Mouse (Mus musculus): ENCODE data around the gene Clp1. TPM values are rescaled to one million over a fixed set of nuclear protein-coding genes. Genes with fewer than 3 reads are reported as not detected.
A peak's percentile ranks its signal among the peaks of the same experiment; 100 is the strongest.
"Not testable (repeated sequence)": the region's sequence is repeated elsewhere in the genome, so short reads cannot be mapped to it uniquely, and the experiment has no call there.

Clp1 gene
- polyA plus RNA-seq, 1 experiment, result 13.7 TPM

DNA sequence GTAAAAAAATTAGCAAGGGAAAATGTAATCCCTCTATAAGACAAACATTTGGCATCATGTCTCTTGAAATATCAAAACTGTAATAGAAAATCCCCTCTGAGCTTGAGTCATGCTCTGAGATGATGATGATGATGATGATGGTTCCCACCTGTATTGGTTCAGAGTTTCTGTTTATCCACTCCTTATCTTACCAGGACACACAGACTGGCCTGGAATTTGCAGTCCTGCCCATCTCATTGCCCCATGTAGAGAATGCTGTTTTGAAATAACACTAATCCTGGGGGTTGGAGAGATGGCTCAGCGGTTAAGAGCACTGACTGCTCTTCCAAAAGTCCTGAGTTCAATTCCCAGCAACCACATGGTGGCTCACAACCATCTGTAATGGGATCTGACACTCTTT, 5.2 kb upstream of the Clp1 start:
- Histone ChIP-seq H3K4me1 (ENCODE audit: control insufficient read depth, insufficient read depth, insufficient read length, low read length) (no peaks in the 10 kb centered on the region; the same call in 1 of the 2 replicates), H3K4me3 (ENCODE audit: insufficient read depth, low read depth, low read length) (no peak overlapping the region), H3K27ac (replicated peaks; ENCODE audit: low read depth, low read length) (no peak overlapping the region)

DNA sequence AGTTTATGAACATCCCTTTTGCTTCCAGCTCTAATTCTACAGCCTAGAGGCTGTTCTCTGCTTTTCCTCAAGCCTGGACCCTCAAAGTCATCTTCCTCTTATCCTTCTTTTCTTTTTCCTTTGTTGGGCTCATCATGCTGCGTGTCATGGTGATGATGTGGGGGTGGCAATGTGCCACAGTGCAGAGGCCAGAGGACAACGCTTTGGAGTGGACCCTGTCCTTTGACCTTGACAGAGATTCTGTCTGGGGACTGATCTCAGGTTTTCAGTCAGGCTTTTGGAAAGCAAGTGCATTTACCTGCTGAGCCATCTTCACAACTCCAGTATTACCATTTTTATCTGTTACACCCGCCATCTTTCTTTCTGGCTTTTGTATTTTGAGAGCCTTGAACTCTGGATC, 4.1 kb upstream of the Clp1 start:
- H3K27ac ChIP-seq (replicated peaks; ENCODE audit: low read depth, low read length), result no peak overlapping the region
- H3K4me1 ChIP-seq (ENCODE audit: control insufficient read depth, insufficient read depth, insufficient read length, low read length), result no peaks in the 10 kb centered on the region; the same call in 1 of the 2 replicates
- no peak overlapping the region for H3K4me3 ChIP-seq (ENCODE audit: insufficient read depth, low read depth, low read length)

DNA sequence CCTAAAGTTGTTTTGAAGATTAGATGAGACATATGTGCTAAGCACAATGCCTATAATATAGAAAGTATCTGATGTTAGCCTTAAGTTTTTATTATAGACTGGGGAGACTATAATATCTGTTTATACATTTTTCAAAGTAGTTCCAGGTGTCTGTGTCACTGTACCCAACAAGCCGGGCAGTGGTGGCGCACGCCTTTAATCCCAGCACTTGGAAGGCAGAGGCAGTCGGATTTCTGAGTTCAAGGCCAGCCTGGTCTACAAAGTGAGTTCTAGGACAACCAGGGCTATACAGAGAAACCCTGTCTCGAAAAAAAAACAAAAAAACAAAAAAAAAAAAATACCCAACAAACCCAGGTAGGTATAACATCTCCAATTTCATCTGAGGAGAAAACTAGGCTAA, 1.0 kb upstream of the Clp1 start:
- H3K4me1 ChIP-seq (ENCODE audit: control insufficient read depth, insufficient read depth, insufficient read length, low read length); H3K4me3 ChIP-seq (ENCODE audit: insufficient read depth, low read depth, low read length); H3K27ac ChIP-seq (replicated peaks; ENCODE audit: low read depth, low read length): not testable (repeated sequence)

DNA sequence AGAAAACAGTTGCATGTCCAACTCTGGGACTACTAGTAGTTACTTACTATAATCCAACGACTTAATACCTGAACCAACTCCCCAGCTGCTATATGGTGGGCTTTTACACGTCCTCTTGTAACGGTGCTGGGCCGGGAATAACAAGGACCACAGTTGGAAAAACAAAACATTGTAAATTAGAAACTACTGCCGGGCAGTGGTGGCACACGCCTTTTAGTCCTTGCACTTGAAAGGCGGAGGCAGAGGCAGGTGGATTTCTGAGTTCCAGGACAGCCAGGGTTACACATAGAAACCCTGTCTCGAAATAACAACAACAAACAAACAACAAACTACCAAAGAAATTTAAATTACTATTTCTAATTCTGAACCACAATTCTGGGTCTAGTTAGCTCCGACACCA, 434 bp downstream of the Clp1 start:
- H3K27ac ChIP-seq (replicated peaks; ENCODE audit: low read depth, low read length), result peak overlapping the region; percentile 58
- H3K4me1 ChIP-seq (ENCODE audit: control insufficient read depth, insufficient read depth, insufficient read length, low read length), result peaks cover 6% of the 10 kb centered on the region
- peak overlapping the region; percentile 71 for H3K4me3 ChIP-seq (ENCODE audit: insufficient read depth, low read depth, low read length)

DNA sequence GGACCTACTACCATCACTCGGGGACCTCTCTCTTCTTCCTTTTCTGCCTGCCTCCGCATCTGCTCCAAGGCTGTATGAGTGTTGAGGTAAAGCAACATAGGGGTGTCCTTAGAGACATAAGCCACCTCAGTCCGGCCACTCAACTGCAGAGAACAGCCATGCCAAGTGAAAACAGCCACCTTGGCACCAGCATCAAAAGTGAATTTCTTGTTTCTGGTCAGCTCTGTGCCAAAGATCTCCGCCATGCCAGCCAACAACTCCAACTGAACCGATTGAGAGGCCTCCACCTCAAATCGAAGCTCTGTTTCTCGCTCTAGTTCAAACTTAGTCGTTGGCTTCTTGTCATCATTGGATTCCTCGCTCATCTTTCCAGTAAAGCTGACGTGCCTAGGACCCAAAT, 1.4 kb downstream of the Clp1 start:
- Histone ChIP-seq H3K27ac (replicated peaks; ENCODE audit: low read depth, low read length) (no peak overlapping the region), H3K4me1 (ENCODE audit: control insufficient read depth, insufficient read depth, insufficient read length, low read length) (peaks cover 6% of the 10 kb centered on the region), H3K4me3 (ENCODE audit: insufficient read depth, low read depth, low read length) (peak overlapping the region; percentile 71)

DNA sequence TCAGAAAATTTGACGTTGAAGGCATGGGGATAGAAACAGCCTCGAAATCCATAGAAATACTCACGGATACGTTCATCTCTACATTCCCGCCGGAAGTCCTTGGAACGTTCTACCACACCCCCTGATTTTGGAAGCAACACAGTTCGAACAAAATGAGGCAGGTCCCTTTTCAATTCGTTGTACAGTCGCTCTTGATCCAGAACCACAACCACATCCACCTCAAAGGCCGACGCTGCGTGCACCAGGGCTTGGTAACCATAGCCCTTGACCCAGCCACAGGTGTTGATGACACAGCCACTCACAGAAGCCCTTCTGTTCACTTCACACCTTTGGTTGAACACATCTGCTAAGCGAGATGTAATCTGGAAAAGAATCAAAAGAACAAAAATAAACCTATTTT, 3.3 kb downstream of the Clp1 start:
- Histone ChIP-seq H3K4me3 (ENCODE audit: insufficient read depth, low read depth, low read length) (no peak overlapping the region), H3K27ac (replicated peaks; ENCODE audit: low read depth, low read length) (no peak overlapping the region), H3K4me1 (ENCODE audit: control insufficient read depth, insufficient read depth, insufficient read length, low read length) (peaks cover 6% of the 10 kb centered on the region)

DNA sequence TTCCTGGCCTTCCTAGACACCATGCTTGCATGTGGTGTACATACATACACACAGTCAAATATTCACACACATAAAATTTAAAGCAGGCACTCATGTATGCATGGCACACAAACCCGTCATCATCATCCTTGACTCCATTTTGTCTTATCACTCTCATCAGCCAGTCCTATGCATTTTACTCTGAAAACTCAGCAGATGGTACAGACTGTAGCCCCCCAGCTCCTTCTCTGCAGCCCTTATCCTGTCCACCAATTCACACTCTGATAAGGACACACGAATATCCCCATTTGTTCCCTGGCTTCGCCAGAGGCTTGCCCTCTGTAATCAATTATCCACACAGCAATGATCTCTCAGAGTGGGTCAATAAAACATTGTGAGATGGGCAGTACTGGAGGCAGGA, 6.0 kb downstream of the Clp1 start:
- Histone ChIP-seq H3K27ac (replicated peaks; ENCODE audit: low read depth, low read length) (no peak overlapping the region), H3K4me1 (ENCODE audit: control insufficient read depth, insufficient read depth, insufficient read length, low read length) (peaks cover 6% of the 10 kb centered on the region), H3K4me3 (ENCODE audit: insufficient read depth, low read depth, low read length) (no peak overlapping the region)

DNA sequence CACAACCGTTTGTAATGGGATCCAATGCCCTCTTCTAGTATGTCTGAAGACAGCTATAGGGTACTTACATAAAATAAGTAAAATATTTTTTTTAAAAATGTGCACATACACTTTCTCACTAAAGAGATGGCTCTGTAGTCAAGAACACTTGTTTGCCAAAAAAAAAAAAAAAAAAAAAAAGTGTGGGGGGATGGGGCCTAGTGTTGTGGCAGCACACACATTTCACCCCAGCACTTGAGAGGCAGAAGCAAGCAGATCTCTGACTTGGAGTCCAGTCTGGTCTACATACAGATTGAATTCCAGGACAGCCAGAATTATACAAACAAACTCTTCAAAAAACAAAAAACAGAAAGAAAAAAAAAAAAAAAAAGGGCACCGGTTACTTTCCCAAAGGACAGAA, 6.4 kb downstream of the Clp1 start:
- peaks cover 5% of the 10 kb centered on the region for H3K4me1 ChIP-seq (ENCODE audit: control insufficient read depth, insufficient read depth, insufficient read length, low read length)
- H3K27ac ChIP-seq (replicated peaks; ENCODE audit: low read depth, low read length), result no peak overlapping the region
- no peak overlapping the region for H3K4me3 ChIP-seq (ENCODE audit: insufficient read depth, low read depth, low read length)

DNA sequence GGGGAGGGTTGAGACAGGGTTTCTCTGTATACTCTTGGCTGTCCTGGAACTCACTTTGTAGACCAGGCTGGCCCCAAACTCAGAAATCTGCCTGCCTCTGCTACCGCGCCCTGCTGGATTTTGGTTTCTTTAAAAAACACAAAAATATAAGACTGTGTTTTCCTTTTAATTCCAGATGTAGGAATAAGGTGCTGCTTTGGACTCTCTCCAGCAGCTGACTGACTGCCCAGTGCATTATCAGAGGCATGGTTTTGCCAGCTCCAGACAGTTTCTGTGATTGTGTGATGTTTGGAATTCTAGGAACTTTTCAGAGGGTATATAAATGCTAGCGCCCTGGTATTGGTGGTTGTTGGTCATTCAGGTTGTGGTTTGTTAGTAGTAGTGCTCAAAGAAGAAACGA, 9.8 kb downstream of the Clp1 start:
- peaks cover 3% of the 10 kb centered on the region; the same call in 1 of the 2 replicates for H3K4me1 ChIP-seq (ENCODE audit: control insufficient read depth, insufficient read depth, insufficient read length, low read length)
- no peak overlapping the region for H3K4me3 ChIP-seq (ENCODE audit: insufficient read depth, low read depth, low read length)
- H3K27ac ChIP-seq (replicated peaks; ENCODE audit: low read depth, low read length), result no peak overlapping the region

DNA sequence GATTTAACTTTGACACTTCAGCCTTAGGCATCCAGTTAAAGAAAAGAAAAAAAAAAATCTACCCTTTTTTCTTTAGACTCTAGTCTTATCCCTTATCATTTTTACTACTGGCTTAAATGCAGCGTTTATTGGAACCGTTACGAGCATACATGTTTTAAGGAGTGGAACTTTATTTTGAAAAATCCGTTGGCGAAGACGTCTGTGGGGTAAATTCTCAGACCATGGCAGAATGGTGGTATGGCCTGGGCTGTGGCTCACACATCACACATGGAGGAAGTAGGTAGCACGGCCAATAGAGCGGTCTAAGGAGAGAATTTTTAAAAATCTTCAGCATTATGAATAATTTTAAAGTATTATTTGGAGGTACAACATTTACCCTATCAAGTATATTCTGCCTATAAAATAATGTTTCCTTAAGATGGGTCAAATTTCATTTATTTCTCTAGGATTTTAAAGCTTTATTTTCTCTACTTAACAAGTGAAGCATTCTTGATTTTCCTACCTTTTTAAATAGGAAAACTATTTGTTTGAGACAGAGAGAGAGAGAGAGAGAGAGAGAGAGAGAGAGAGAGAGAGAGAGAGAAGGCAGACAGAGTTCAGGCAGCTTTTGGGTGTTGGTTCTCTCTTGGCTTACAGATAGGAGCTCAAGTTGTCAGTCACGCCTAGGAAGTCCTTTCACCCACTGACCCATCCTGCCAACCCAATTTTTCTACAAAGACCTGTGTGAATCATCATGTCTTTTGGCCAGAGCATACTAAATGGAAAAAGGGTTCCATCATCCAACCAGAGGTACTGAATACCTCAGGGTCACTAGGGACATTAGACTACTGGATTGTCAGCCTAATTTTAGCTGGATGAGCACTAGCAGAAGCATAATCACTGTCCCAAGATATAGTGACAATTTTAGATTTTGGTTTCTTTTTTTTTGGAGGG, 10.5 kb downstream of the Clp1 start:
- Histone ChIP-seq H3K27ac (replicated peaks; ENCODE audit: low read depth, low read length) (peak overlapping the region; percentile 92), H3K4me3 (ENCODE audit: insufficient read depth, low read depth, low read length) (peak overlapping the region; percentile 72), H3K4me1 (ENCODE audit: control insufficient read depth, insufficient read depth, insufficient read length, low read length) (peaks cover 3% of the 10 kb centered on the region; the same call in 1 of the 2 replicates)

DNA sequence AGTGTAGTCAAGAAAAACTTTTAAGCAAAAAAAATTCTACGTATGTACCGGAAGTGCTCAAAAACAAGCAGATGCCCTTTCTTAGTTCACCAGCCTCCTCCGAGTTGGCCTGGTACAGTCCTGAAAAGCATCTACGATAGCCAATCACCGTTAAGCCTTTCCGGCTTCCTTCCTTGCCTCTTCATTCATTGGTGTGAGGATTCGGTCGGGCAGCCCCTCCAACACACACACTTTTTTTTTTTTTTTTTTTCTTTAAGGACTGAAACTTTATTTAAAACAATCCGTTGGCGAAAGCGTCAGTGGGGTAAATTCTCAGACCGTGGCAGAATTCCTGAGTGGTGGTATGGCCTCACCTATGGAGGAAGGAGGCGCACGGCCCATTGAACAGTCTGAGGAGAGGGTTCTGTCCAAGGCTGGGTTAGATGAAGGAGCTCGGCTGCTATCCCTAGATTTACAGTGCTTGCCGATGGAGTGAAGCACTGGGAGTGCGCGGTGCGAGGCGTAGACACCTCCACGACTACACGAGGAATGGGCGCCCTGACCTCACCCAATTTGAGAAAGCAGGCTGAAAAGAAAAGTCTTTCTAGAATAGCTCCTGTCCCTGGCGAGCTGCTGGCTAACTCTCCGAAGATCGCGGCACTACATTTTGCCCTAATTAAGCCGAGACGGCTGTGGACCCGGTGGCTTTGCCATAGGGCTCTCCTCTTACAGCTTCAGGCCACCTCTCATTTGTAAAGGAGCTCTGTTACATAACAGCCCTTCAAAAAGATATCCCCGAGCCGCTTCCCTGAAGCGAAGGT, 11.4 kb downstream of the Clp1 start:
- Histone ChIP-seq H3K27ac (replicated peaks; ENCODE audit: low read depth, low read length) (peak overlapping the region; percentile 95), H3K4me3 (ENCODE audit: insufficient read depth, low read depth, low read length) (peak overlapping the region; percentile 72), H3K4me1 (ENCODE audit: control insufficient read depth, insufficient read depth, insufficient read length, low read length) (peaks cover 3% of the 10 kb centered on the region; the same call in 1 of the 2 replicates)

DNA sequence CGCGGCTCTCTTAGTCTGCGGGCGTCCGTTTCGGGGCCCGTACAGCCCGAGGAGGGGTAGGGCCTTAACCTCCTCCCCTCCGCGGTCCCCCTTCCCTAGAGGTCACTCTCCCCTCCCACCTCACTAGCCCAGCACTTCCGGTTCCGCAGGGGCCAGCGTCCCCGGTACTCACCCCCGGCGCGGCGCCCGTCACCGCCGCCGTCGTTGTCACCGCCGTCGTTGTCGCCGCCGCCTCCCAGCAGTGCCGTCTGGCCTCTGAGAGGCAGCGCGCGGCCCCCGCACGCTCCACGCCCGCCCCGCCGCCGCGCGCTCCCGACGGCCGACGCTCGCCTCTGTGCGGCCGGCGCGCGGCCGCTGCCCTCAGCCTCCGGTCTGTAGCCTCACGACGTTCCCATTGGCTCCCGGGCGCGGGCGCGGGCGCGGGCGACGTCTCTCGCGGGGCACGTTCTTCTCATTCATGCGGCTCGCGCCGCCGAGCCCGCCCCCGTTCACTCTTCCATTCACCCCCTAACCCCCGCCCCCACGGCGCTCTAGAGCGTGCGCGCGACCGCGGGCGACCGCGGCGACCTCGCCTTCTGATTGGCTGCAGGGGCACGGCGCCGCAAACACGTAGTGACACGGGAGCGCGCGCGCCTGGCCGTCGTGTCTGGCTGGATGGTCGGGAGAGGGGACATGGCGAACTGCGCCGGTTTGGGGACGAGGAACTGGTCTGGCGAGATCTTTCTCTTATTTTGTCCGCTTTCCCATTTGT, 12.2 kb downstream of the Clp1 start, which contains the start of gene Zdhhc5:
TSS of gene Zdhhc5 (minus strand) at position 370 of the 751 bp plus-strand sequence.
- H3K4me3 ChIP-seq (ENCODE audit: insufficient read depth, low read depth, low read length), result peak within 1 kb of the TSS; percentile 84
- H3K27ac ChIP-seq (replicated peaks; ENCODE audit: low read depth, low read length), result peak within 1 kb of the TSS; percentile 95
- peaks cover 5% of the 10 kb centered on the region; the same call in 1 of the 2 replicates for H3K4me1 ChIP-seq (ENCODE audit: control insufficient read depth, insufficient read depth, insufficient read length, low read length)

DNA sequence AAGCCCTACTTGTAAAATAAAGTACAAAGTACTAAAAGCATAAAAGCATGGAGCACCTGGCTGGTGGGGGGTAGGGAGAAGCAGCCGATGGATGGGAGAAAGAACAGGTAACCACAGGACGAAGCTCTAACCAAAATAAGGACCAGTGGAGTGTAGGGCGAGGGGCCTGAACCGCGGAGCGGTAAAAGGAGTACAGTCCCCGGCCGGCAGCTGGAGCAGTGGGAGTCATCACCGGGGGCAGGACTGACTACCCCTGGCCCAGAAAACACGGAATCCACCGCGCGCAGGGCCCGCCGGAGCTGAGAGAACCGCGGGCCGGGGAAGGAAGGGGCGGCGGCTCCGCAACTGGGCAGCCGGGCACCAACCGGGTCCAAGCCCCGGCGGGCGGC, 12.7 kb downstream of the Clp1 start:
- peak overlapping the region; percentile 84 for H3K27ac ChIP-seq (replicated peaks; ENCODE audit: low read depth, low read length)
- peaks cover 5% of the 10 kb centered on the region; the same call in 1 of the 2 replicates for H3K4me1 ChIP-seq (ENCODE audit: control insufficient read depth, insufficient read depth, insufficient read length, low read length)
- peak overlapping the region; percentile 84 for H3K4me3 ChIP-seq (ENCODE audit: insufficient read depth, low read depth, low read length)

DNA sequence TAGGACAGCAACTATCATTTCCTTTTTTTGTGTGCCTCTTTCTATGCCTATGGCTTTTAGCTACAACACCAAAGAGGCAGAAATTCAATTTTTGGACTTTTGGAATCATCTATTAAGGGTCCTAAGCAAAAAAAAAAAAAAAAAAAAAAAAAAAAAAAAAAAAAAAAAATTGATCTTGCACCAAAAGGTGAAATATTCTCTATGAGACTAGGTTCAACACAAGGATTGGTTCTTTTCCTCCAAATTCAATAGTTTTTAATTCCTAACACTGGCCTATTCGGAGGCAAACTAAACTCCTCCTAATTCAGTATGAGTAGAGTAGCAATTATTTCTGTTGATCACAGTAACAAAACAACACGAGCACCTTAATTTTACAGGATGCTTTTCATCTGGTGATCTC, 15.3 kb downstream of the Clp1 start:
- H3K27ac ChIP-seq (replicated peaks; ENCODE audit: low read depth, low read length), result no peak overlapping the region
- no peak overlapping the region for H3K4me3 ChIP-seq (ENCODE audit: insufficient read depth, low read depth, low read length)
- peaks cover 5% of the 10 kb centered on the region; the same call in 1 of the 2 replicates for H3K4me1 ChIP-seq (ENCODE audit: control insufficient read depth, insufficient read depth, insufficient read length, low read length)

DNA sequence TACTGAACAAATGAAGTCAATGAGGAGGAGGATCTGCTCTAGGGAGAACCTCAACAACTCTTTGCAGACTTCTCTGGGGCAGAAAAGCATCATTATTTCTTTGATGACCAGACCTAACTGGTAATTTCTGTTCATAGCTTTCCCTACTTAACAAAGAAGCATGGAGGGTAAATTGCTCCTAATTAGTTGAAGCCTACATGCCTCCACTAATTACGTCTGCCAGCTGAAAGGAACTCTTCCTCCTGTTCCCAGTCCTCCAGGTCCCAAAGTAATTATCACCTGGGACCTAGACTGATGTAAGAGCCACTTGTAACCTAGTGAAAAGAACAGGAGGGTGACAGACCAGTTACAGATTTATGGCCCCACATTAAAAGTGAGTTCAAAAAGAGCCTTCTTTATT, 19.6 kb downstream of the Clp1 start:
- Histone ChIP-seq H3K4me3 (ENCODE audit: insufficient read depth, low read depth, low read length) (no peak overlapping the region), H3K4me1 (ENCODE audit: control insufficient read depth, insufficient read depth, insufficient read length, low read length) (0 out of 2 replicates have a peak, but pooled peaks cover 2% of the 10 kb centered on the region), H3K27ac (replicated peaks; ENCODE audit: low read depth, low read length) (no peak overlapping the region)

Data from brown adipose tissue, adult 24 weeks (tissue).